Mouse (Mus musculus): Measurements from ENCODE around the gene Rpgrip1l.
A peak's percentile ranks its signal among the peaks of the same experiment; 100 is the strongest.

Gene Rpgrip1l

GRCm38 (mm10) chr8:91199876-91200275 is 113.2 kb downstream of the Rpgrip1l start, which contains the start of gene Aktip:
Aktip (minus strand) TSS chr8:91199976.
- no peak for DNase-seq

DNA sequence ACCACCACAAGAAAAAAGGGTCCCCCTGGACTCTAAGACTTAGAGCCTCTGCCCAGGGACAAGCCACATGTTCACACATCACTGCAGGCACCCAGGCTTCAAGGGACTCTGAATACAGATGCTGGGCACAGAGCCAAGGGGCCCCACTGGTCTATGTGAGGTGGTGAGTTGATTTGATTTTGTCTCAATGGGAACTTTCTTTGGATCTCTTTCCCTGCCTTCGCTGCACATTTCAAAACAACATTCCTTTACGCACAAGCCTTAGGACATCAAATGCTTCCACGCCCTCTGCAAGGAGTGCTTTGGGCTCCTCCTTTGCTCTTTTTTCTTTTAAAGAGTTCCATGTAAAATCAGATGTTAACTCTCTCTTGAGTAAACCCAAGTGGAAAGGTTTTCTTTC is 115.0 kb downstream of the Rpgrip1l start:
- no peak for DNase-seq

DNA sequence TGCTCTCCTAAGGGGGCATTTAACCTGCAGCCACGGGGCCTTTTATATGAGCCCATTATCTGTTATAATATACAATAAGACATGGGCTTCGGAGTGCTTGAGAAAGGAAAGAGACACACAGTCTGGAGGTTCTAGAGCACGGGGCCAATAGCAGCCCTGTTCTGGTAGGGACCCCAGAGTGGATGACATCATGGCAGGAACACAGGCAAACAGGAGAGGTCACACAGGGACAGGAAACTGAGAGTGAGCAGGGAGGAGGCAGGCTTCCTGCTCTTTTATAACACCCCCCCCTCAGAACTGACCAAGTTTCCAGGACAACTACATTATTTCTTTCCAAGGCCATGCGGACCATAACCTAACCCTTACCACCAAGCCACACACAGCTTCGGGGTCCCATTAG is 115.8 kb downstream of the Rpgrip1l start:
- no peak for DNase-seq

- DNase-seq = no peak
Measured at GRCm38 (mm10) chr8:91196661-91197060, 116.4 kb downstream of the Rpgrip1l start.

DNA sequence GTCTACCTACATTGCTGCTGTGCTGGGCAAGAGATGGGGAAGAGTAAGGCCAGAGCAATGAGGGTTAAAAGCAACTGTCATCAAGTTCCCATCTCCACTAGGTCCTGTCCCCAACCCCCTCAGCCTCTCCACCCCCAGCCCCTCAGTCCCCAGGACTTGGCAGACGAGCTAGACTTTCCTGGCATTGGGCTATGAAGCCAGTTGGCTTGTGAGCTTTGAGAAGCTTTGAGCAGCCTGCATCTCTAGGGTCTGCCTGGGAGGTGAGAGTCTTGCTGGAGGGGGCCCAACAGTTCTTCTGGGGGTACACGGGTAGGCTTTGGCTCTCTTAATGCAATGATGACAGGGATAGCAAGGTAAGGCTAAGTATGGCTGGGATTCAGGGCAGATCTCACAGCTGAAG is 119.0 kb downstream of the Rpgrip1l start:
- DNase-seq = no peak

GRCm38 (mm10) chr8:91192941-91193340 is 120.1 kb downstream of the Rpgrip1l start:
- no peak for DNase-seq

DNA sequence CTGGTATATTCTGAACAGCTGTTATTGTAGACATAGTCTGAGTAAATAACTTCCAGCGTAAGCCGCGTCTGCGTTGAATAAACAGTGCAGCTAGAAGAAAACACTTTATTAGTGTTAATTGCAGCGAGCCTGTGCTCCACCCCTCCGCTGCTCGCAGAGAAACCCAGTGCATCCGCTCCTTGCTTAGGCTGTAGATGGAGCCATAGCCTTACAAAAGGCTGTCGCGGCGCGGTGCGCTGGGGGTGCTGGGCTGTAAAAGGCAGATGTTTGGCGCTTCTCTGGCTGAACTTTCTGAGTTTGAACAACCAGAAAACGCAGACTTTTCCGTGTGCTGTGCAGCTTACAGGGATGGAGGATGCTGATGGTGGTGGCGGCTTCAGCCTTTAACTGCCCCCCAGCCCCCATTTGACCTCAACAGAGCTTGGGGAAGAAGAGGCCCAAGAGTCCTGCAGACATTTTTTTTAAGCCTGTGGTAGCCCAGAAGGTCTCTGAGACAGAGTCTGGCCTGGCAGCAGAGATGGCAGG is 122.2 kb downstream of the Rpgrip1l start:
- DNase-seq = peak; percentile 74

DNA sequence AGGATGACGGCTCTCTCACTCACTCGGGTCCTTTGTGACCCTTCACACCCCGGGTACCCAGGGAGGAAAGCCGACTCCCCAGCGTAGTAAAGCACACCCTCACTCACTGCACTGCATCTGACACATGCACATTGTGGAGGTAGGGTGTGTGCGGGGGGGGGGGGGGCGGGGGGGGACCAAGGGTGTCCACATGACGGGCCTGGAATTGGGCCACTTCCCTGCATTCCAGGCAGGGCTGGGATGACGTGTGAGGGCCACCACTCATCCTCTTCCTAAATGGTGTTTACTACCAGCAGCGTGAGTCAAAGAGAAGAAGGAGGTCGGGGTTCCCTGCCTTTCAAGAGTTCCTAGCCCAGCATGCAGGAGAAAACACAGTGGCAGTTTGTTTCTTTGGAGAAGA is 124.9 kb downstream of the Rpgrip1l start:
- DNase-seq = no peak

DNA sequence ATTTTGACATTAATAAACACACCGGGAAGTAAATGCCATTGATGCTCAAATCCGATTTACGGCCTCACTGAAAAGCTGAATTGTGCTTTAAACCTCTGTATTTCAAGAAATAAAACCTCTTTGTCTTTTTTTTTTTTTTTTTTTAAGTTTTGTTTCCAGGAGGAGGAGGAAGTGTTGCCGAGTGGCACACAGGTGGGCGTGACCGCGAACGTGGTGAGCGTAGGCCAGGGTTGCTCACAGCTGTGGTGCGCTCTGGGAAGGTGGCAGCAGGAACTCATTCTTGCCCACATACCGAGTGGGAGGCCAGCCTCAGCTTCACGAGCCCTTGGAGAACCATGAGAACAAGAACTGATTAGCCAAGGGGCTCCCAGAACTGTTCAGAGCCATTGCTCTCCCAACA is 126.7 kb downstream of the Rpgrip1l start:
- DNase-seq = no peak

GRCm38 (mm10) chr8:91177708-91178107 is 135.4 kb downstream of the Rpgrip1l start:
- DNase-seq = no peak

- DNase-seq = no peak
Measured at GRCm38 (mm10) chr8:91176176-91176575, 136.9 kb downstream of the Rpgrip1l start.

DNA sequence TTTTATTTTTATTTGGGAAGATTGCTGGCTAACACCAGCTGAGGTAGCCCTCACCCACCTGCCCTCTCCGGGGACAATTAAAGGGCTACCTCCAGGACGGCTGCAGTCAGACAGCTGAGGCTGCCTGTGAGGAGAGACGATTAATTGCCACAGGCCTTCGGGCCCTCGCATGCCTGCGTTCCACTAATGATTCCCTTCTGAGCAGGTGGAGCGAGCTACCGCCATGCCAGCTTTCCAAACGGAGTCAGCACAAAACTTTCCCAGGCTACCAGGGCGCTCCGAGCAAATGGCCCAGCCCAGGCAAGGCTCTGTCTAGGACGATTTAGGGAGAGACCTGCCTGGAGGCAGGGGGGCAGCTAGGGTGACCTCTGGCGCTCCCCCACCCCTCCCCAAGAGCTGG is 141.5 kb downstream of the Rpgrip1l start:
- DNase-seq = no peak

- no peak for DNase-seq
Measured at GRCm38 (mm10) chr8:91170914-91171313, 142.1 kb downstream of the Rpgrip1l start.

DNA sequence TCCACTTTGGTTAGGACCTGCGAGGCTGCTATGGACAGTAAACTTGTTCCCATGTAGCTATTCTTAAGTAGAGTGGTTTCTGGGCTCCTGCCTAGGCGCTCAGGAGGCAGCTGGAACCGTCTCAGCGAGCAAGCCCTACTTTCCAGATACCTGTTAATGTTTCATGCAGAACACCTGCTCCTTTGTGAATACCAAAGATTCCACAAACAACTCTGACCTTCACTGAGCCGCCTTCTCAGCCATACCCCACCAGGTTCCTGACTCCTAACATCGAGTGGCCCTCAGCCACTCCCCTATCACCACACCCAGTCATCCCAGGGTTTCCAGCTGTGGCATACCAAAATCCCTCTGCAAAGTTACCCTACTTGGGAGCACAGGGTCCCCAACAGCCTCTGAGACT is 142.9 kb downstream of the Rpgrip1l start:
- no peak for DNase-seq

All from lung, postnatal 14 days (tissue).